Mouse (Mus musculus): ENCODE data around the gene Tnfrsf21.

Gene Tnfrsf21

DNA sequence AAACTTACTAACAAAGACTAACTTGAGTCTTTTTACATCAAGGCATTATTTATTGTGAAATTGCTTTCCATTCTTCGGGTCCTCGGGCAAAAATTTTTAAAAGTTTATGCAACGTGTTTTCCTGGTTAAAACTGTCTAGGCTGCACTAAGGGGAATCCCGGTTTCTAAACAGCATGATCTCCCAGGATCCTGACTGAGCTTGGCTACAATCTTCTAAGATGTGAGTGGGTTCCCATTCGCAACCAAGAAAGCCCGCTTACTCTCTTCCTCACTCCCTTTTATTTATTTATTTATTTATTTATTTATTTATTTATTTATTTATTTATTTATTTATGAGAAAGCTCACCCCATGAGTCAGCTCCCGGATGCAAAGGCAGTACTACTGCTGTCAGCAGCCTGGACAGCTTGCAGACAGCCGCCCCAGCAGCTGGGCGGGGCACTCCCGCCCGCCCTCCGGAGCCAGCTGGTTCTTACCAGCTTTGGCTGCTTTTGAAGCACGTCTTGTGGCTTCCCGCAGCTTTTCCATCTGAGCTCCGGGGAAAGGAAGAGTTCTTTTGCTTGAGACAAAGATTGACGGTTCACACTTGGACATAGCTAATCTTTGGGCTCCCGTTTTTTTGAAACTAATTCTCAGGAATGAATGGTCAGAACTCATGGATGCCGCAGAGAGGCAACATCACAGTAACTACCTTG, 60.6 kb downstream of the Tnfrsf21 start:
- peak; percentile 96 for ATAC-seq (ENCODE audit: low TSS enrichment)

DNA sequence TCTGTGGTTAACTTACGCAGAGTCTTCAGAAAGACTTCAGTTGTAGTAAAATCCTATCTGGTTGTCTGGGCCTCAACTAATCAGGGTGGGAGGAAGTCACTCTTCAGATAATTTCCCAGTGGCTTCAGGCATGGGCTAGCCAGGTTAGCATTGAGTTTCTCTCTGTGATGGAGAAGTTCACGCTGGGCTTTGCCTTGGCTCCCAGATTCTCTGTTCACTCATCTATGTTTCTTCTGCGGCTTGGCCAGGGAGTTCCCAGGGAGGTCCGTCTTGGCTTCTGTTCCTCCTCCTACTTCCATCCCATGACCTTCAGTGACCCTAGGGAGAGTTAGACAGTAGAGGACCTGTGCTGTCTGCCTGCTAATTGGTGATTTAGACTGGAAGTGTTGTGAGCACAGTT, 61.2 kb downstream of the Tnfrsf21 start:
- no peak for ATAC-seq (ENCODE audit: low TSS enrichment)

DNA sequence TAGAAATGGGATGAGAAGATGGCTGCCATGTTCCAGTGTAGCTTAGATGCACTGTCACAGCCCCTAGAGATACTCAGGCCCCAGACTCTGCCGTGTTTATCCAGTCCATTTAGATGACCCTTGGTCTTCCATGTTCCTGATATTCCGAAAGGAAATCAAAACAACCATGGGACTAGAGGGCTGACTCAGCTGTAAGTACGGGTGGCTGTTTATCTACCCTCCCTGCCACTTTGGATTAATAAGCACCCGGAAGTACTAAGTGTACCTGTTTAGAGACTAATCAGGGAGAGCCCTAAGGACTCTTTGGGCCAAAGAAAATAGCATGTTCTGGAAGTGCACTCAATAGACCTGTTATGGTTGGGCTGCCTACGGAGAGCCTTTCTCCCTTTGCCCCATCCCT, 64.9 kb downstream of the Tnfrsf21 start:
- ATAC-seq (ENCODE audit: low TSS enrichment) = no peak

DNA sequence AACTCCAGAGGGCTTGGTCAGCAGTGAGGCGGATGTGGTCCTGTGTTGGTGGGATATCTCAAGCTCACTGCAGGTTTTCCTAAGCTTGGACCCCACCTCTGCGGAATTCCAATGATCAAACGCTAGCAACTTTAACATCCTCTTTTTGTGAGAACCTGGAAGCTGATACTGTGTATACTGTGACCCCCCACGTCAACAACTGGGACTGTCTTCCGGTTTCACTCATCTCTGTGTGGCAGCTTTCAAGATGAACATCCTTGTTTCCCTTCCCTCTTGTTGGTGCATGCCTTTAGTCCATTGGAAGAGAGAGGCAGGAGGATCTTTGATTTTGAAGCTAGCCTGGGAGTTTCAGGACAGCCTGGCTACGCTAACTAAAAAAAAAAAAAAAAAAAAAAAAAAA, 73.1 kb downstream of the Tnfrsf21 start:
- no peak for ATAC-seq (ENCODE audit: low TSS enrichment)

DNA sequence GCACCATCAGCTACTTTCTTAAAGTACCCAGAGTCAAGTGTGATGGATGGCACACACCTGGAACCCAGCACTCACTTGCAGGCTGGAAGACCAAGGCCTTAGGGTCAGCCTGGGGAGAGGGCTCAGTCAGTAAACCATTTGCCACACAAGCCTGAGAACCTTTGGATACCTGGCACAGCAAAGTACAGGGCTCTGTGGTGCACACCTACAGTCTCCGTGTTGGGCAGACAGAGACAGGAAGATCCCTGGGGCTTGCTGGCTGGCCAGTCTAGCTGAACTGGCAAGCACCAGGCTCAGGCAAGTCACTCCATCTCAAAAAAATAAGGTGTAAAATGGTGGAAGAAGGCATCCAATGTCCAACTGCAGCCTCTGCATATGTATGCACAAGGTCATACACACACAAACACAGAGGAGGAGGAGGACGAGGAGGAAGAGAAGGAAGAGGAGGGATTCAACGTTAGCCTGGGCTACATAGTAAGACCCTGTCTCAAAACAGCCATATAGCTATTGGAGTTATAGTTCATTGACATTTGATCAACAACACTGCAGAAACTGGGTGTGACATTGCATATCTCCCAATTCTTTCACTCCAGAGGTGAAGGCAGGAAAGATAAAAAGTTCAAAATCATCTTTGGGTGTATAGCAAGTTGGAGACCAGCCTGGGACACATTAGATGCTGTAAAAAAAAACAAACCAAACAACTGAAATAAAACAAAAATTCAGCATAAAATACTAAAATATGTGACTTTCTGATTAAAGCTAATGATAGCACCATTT, 74.8 kb downstream of the Tnfrsf21 start:
- no peak for ATAC-seq (ENCODE audit: low TSS enrichment)

DNA sequence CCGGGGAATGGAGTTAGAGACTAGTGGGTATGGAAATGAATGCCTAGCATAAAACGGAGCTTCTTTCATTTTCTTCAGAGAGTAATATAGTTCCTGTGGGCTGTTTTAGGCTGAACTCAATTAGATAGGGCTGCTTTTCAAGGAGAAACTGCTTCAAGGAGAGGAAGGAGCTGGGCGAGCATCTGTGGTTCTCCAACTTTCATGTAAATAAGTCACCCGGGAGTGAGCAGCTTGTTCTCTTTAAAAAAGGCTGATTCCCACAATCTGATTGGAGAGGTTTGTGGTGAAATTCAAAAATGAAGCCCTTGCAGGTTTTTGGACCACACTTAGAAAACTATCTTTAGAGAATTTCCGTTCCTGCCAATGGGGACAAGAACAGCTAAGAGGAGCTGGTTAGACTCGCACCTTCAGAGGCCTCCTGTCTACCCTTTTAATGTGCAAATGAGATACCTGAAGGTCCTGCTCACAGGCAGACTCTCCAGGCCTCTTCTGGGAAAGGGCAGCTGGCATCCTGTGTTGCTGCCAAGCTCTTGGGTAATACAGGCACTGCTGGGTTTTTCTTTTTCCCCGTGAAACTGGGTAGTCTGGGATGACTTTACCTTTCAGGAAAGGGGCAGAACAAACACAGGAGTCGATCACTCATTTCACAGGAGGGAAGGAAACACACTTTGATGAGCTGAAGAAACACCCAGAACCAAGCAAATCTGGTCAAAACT, 76.1 kb downstream of the Tnfrsf21 start:
- peak; percentile 88 for ATAC-seq (ENCODE audit: low TSS enrichment)

DNA sequence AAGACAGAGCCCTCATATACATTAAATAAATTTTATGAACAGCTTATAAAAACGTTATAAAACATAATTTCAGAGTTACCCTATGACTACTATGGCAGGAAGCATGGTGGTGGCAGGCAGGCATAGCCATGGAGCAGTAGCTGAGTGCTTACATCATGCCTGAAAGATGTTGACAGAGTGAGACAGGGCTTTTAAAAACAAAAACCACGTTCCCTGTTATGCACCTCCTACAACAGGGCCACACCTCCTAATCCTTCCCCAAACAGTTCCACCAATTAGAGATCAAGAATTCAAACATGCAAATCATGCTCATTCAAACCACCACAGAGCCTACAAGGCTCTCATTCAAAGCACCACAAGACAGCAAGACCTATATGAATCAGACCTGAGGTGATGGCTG, 77.9 kb downstream of the Tnfrsf21 start:
- ATAC-seq (ENCODE audit: low TSS enrichment) = no peak

DNA sequence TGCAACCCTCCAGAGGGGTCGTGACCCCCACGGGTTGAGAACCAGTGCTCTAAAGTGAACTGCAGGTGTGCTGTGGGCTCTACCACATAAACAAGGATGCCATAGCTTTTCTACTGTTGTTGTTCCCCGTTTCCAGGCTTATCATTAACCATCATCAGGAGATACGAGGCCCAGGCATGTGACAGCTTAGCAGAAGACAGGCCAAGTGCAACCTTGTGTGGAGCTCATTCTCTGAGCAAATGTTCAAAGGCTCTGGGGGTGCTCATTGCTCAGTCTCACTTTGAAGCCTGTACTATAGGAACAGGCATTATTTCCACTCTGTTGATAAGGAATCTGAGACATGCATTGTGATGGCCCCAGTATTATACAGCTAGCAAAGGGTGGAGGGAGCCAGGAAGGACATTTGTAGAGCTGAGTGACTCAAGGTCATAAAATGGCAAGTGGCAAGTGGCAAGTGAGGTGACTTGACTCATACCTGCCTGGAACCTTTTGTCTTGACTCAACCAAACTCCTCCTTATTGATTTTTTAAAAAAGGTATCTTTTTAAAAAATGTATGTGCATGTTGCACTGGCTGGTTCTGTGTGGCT, 80.8 kb downstream of the Tnfrsf21 start:
- ATAC-seq (ENCODE audit: low TSS enrichment) = no peak

DNA sequence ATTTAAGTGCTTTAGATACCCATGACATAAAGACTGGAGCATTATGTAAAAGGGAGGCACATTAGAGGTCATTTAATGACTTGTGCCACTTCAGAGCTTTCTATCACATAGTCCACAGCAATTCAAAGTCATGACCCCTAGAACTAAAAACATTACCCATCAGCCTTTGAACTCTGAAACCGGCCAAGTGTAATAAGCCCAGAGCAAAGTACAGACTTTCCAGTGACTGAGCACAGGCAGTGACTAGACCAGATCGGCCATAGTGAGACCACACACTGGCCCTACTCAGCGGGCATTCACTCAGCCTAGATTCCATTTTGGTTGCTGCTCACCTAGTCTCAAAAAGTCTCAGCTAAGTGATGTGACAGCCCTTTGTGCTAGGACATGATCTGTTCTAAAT, 89.8 kb downstream of the Tnfrsf21 start:
- no peak for ATAC-seq (ENCODE audit: low TSS enrichment)

DNA sequence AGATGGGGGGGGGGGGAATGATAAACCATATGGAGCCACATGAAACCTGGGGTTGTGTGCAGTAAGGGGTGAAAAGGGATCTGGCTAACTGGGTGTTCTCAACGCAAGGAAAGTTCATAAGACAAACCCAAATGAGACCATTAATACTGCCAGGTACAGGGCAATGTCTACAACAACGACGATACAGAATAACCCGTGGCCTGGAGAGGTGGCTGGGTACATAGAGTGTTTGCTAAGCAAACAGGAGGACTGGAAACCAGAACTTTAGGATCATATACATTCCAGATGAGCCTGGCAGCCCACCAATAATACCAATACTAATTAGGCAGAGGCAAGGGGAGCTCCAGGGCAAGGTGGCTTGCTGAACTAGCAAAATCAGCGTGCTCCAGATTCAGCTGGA, 91.0 kb downstream of the Tnfrsf21 start:
- no peak for ATAC-seq (ENCODE audit: low TSS enrichment)

DNA sequence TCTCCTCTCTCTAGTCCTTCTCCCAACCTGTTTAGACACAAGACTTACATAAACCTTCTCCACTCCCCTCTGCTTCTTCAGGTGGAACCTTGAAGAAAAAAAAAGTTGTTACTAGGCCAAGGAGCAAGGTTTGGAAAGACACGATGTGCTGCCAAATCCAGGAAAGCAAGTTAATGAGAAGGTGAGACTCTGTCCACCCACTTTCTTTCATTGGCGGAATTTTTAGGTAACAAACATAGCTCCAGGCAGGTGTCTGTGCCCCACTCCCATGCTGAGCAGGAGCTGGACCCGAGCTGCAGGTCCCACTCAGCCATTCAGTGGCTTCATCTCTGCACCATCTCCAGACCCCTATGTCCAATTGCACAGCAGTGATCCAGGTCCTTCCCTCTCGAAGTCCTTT, 93.1 kb downstream of the Tnfrsf21 start:
- ATAC-seq (ENCODE audit: low TSS enrichment) = no peak

DNA sequence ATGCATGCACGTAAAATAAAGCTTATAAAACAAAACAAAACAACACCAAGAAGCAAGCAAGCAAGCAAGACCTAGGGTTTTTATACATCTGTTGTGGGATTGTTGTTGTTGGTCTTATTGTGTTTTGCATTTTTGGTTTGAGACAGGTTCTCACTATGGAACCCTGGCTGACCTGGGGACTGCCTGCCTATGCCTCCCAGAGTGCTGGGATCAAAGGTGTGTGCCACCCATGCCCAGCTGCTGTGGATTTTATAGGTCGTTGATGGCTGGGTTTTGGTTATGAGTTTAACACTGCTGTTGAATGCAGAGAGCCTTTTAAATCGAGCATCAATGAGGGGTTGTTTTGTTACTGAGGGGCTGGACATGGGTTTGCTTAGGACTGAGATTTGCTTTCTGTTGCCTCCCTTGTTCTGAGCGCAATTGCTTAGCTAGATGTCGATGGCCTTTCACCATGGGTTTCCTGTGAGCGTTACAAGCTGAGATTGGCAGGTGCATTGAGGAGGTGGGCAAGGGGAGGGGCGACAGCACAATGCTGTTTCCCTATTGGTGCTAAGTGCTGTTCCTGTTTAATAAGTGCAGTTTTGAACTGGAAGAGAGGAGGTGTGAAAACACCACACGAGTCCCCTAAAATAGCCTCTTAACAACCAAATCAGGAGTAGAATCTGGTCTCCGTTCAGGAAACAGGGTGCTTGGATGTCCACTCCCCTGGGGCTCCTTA, 94.0 kb downstream of the Tnfrsf21 start:
- no peak for ATAC-seq (ENCODE audit: low TSS enrichment)

DNA sequence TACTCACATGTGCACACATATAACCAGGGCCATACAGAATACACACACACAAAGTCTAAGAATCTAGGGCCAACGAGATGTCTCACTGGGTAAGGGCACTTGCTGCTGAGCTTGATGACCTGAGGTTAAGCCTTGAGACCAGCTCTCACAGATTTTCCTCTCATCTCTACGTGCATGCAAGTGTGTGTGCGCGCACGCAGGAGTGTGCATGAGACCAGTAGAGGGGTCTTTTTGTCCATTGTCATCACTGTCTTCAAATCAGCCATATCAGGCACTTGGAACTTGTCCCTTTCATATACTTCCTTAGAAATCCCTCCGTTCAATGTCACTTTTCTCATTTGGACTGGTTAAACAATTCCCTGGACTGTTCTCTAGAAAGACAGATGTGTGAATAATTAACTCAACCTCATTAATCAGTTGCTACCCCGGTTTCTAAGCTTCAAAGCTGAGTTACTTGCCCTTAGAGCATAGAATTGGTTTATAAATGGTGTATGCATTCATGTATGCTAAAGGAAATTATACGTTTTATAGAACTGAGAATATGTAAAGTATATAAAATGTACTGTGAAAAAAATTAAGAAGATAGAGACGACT, 97.1 kb downstream of the Tnfrsf21 start:
- ATAC-seq (ENCODE audit: low TSS enrichment) = no peak

DNA sequence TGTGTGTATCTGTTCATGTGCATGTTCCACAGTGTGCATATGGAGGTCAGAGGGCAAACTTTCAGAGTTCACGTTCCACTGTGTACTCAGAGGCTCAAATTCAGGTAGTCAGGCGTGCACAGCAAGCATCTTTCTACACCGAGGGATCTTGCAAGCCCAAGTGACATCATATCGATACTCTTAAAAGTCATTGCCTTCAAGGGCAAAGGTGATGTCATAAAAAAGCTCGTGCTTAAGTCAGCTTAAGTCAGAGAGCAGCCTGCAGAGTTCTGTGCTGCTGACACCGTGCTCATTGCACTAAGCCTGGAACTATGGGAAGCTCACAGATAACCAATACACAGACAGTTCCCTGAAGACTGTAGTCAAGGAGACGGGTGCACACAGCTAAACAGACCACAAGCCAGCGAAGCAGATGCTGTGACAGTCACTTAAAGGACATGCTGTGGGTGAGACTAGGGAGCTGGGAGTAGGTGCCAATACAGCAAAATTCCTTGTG, 97.8 kb downstream of the Tnfrsf21 start:
- peak; percentile 97 for ATAC-seq (ENCODE audit: low TSS enrichment)

DNA sequence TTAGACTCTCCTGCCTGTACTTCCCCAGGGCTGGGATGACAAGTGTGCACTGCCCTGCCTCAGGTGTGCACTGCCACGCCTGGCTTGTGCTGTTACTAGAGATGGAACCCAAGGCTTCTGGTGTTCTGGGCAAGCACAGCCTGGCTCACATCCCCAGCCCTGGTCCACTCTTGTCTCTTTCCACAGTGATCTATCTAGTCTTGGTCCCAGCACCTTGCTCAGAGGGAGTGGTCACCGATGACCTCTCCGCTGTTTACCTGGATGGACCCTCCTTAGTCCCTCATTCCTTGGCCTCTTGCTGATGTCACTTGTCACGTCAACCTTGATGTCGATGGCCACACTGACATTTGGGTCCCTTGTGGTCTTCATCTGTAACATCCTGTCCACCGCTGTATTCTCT, 98.6 kb downstream of the Tnfrsf21 start:
- ATAC-seq (ENCODE audit: low TSS enrichment) = no peak

DNA sequence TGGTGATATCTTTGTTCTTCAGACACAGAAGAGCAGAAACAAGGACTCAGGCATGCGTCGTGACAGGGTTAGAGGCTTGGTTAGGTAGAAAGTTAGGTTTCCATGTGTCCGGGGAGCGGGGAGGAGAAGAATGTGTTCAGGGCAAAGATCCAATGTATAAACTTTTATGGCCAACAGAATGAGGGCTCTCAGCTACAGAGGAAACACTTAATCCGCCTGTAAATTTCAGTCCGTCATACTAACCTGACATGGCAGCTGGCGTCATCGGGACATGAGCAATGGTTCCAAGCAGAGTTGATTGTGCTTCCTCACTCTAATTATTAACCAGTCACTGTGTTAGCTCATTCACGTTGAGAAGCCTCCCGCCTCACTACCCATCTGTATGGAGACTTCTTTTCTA, 100.4 kb downstream of the Tnfrsf21 start:
- ATAC-seq (ENCODE audit: low TSS enrichment) = no peak

DNA sequence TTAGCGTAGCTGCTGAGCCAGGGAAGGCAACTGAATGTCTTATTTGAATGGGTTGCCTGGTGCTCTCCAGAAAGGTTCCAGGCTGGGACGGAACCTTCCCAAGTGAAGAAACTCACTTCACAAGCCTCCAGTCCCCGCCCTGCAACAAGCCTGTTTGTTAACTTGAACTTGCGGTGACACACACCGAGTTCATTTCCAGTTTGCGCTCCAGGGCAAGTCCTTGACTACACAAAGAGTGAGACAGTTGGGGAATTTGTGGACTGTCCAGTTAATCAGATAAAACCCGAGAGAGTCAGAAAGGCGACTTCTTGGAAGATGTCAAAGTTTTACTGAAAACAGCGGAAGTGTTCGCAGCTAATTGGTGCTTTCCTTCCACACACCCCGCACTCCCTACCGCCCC, 103.1 kb downstream of the Tnfrsf21 start:
- no peak for ATAC-seq (ENCODE audit: low TSS enrichment)

DNA sequence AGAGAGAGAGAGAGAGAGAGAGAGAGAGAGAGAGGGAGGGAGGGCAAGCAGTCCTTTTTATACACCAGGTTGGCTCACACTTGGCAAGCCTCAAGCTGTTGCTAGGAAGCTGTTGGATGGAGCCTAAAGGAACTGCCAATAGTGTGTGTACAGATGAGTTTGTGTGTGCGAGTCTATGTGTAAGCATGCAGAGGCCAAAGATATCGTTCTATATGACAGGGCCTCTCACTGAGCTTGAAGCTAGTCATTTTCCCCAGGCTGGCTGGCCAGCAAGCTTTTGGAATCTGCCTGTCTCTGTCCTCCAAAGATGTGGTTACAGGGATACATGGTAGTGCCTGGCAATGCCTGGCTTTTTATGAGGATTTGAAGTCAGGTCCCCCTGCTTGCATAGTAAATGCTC, 104.7 kb downstream of the Tnfrsf21 start:
- ATAC-seq (ENCODE audit: low TSS enrichment) = peak; percentile 67

DNA sequence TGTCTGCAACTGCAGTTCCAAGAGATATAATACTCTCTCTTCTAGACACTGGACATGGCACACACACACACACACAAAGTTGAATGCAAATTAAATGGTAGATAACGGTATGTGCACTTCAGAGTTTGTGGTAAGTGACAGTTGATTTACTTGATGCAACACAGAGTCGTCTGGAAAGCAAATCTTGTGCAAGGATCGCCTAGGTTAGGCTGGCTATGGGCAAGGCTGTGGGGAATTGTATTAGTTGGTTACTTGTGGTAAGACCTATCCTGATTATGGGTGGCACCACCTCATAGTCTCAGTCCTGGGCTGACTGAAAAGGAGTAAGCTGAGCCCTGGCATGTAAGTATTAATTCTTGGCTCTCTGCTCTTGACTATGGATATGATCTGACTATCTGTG, 112.0 kb downstream of the Tnfrsf21 start:
- ATAC-seq (ENCODE audit: low TSS enrichment) = no peak

DNA sequence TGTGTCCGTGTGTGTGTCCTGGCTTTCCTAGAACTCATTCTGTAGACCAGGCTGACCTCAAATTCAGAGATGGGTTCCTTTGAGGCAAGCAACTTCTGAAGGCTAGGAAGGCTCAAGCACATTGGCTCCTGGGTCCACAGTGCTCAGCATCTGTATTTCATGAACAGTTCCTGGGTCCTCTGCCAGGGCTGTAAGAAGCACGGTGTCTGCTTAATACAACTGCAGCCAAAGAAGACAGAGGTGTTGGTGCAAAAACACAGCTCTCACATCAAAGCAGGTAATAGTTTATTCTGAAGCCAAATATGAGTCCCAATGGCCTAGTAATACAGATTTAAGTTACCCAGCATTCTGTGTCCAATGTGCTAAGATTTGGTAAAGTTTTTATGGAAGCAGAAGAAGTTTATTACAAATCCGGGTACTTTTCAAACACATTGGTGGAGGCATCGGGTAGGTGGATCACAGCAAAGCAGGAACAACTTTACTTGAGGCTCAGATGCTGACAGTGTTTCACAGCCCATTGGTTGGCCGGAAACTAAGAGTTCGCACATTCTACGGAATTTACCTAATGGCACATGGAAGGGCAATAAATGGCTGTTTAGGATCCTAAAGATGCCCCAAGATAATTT, 112.7 kb downstream of the Tnfrsf21 start:
- no peak for ATAC-seq (ENCODE audit: low TSS enrichment)
